Mouse (Mus musculus) brain, adult 2 months (tissue): ENCODE measurements at regions not wholly inside any gene's neighbourhood (a gene's known extent, or its start where the extent isn't known, plus 50 kb on each side); places are given as distances from the start of the nearest gene placed in this dataset.
"Not testable (repeated sequence)": the region's sequence is repeated elsewhere in the genome, so short reads cannot be mapped to it uniquely, and the experiment has no call there.

ENCODE experiments used
- DNase-seq: peaks from one replicate; pipeline ENCODE4 v3.0.0; 2011; ENCODE audit warnings: low read depth, low spot score

DNA sequence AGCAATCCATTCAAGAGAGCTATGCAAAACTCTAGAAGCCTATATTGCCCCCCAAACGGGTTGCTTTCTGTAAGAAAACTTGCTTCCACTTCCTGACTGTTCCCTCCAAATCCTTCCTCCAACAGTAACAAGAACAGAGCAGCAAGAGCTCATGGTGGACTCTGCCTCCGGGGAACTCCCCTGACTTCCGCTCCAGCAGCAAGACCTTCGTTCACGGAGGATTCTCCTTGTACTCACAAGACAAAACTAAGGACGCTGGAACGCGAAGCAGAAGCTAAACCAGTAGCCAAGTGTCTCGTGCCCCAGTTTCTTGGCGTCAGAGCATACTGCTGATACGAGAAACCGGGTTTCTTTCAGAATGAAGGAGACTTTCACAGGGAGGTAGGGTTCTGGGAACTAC, 50.7 kb downstream of the H2al2a start:
- peak; percentile 11 for DNase-seq

DNA sequence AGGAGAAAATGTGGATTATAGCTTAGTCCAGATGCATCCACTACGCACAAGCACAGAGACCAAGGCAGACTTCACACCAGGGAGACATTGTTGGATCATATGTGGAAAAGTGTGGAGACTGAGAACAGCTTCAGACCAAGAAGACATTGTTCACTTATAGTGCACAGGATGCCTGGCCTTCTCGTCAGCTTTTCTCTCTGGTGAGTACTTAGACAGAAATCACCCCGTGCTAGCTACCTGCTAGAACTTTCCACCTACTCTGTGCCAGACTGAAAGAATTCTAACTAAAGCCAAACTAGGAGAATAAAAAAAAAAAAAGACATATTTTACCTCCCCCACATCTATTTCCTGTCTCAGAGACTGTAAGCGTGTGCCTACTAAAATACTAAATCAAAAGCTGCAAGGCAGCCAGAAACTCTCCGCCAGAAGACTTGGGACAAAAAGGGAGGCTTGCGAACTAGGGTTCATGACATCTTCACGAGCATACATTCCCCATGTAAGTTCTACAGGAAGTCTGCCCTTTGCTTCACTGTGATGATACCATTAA, 51.3 kb downstream of the H2al2a start:
- peak; percentile 46 for DNase-seq

DNA sequence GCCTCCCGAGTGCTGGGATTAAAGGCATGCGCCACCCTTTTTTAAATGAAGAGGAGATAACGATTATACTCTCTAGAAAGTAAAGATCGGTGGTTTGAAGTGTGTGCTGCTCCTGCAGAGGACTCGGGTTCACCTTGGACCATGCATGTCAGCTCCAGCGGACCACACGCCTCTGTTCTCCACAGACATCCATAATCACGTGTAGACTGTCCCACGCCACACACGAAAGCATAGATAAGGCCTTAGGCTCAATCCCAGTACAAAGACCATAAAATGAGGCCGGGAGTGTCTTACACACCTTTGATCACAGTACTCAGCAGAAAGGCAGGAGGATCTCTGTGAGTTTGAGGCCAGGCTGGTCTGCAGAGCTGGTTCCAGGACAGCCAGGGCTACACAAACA, 53.3 kb downstream of the H2al2a start:
- DNase-seq = no peak

DNA sequence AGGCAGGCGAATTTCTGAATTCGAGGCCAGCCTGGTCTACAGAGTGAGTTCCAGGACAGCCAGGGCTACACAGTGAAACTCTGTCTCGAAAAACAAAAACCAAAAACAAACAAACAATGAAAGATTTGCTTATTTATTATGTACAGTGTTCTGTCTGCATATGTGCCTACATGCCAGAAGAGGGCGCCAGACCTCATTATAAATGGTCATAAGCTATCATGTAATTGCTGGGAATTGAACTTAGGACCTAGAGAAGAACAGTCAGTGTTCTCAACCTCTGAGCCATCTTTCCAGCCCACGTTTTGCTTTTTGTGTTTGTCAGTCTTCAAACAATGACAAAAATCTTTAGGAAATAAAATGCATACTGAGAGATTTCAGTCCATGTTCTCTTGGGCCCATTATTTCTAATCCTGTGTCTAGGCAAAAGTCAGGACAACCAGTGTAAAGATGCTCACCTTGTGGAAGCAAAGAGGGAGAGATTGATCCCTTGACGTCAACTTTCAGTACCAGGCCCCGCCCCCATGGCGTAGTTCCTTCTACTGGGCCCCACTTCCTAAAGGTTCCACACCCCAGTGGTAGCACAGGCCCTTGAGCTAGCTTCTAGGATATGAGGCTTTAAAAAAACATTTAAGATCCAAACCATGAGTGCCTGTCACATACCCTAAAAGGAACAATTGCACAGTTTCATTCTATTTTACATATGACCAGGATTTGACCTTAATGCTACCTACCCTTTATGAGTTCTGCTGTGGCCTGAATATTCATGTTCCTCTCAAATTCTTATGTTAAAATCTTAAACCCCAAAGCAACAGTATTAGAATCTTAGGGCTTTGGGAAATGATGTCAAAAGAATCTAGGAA, 54.0 kb downstream of the H2al2a start:
- DNase-seq = peak; percentile 36

DNA sequence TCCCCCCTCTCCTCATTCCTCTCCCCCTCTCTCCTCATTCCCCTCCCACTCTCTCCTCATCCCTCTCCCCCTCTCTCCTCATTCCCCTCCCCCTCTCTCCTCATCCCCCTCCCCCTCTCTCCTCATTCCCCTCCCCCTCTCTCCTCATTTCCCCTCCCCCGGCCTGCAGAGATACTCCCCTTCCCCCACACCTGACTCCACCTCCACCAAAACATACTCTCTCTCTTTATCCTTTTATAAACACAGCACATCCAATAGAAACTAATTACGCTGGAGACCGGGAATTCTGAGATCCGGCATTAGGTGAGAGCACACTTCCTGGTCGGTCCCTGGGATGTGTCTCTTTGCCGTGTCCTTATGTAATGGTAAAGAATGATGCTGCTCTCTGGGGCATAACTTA, 54.8 kb downstream of the H2al2a start:
- no peak for DNase-seq

DNA sequence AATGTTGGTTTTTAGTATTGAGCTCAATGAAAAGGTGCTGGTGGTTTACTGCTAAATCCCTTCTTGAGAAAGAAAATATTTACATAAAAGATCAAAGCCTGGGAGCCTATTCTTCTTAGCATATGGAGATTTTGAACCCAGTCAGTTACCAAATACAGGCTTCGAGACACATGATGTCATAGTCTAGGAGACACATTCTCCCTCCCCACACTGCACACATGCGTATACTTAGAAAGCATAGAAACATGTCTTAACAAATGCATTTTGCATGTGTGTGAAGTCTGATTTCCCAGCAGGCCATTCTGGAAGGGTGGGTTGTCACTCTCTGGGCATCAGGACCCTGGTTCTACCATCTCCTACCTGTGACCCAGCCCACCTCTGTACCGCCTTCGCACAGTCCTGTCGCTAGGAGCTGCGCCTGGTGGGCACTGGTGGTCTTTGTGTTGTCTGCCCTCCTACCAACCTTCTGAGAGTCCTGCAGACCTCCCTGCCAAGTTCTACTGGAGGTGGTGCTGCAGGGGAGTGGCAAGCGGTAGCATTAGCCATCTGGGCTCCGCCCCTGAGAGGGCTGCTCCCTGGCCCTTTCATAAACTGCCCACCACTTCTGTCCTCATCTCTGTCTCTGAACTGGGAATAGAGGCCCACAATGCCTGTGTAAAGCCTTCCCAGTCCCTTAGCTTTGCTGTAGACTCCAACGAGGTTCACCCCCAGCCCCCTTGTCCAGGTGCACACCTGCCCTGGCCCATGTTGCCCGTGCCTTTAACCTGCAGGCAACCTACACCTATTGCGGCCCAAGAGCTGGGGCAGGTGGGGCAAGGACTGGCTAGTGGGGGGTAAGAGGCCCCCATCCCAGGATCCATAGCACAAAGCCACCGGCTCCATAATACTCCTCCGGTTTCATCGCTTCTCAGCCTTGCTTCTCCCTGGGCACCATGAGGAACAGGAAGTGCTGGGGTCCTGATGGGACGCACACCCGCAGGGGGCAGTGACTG, 56.6 kb downstream of the H2al2a start:
- DNase-seq = not testable (repeated sequence)

DNA sequence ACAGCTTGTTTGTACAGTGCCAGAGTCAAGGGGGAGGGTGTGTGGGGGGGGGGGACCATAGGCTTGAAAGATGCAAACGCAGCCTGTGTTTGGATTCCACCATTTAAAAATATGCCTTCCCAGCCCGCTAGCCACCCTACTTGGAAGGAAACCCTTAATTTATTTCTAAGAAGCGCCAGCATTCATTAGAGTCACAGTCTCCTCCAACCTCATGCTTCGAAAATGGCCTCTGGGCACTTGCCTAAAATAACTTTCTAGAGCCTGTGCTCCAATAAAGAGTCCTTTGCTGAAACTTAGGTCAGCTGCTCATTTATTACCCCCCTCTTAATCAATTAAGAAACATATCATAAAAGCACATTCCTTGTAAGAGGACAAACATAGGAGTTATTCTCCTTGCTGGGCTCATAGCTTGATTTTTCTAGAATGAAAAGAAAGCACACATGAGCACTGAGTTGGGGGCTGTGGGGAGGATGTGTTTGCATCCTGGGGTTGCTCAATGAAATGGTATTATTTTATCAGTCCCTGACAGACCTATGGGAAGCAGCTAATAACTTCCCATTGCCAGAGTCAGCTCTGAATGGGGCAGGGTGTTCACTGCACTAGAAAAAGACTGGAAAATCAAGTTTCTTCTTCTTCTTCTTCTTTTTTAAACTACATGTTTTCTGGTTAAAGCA, 57.4 kb downstream of the H2al2a start:
- no peak for DNase-seq

DNA sequence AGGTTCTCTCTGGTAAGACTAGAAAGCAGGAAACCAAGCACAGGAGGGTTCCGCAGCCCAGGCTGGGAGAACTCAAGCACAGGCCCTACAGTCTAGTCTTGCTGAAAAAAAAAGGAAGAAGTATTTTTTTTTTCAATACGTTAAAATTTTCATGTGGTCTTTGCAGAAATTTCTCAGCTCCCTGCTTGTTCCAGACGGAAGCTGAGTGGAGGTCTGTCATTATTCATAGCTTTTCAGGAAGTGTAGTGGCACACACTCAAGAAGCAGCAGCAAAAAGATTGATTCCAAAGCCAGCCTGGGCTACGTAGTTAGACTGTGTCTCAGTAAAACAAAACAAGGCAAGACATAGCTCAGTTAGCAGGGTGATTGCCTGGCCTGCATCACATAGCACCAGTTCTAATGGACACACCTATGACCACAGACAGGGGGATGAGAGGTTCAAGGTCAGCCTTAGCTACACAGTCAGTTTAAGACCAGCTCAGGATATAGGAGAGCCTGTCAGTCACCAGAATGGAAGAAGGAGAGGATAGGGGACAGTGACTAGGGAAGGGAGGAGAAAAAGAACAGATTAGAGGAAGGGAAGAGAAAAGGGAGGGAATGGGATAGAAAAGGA, 60.1 kb downstream of the H2al2a start:
- DNase-seq = no peak

DNA sequence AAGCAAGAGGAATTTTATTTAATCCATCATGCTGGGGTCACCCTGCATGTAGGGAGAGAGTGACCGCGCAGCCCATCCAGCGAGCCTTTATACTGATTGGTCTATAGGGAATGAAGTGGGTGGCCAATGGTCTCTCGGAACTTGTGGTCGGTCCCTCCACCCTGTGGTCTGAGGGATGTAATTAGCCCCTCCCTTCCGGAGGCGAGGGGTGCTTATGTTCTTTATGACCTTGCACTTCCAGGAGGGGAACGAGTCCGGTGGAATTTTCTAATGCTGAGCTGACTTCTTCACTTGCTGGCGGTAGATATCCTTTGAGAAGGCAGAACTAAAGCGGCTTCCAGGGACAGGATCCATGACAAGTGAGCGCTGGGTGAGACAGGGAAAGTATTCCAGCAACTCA, 60.8 kb downstream of the H2al2a start:
- no peak for DNase-seq

DNA sequence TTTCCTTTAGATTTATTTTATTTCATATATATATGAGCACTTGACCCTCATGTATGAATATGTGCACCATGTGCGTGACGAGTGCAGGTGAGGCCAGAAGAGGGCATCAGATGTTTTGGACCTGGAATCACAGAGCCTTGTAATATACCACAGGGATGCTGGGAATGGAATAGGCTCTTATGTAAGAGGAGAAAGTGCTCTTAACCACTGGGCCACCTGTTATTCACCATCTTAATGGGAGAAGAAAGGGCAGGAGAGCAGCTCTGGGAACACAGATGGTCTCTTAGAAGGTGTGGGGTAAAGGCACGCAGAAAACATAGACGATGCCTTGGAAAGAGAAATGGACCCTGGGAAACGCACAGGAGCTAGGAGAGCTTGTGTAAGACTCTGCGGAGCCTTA, 61.3 kb downstream of the H2al2a start:
- DNase-seq = no peak

DNA sequence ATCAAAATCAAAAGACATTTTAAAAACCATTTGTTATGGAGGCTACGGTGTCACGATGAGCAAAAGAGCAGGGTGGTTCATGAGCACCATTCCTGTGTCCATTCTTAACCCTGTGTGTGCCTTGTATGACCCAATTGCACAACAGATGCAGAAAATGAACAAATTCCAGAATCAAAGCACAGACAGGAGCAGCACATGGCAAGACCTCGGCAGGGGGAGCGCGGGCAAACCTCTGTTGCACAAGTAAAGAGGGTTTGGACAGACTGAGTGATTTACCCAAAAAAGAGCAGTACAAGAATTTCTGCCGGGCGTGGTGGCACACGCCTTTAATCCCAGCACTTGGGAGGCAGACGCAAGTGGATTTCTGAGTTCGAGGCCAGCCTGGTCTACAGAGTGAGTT, 62.1 kb downstream of the H2al2a start:
- DNase-seq = no peak

DNA sequence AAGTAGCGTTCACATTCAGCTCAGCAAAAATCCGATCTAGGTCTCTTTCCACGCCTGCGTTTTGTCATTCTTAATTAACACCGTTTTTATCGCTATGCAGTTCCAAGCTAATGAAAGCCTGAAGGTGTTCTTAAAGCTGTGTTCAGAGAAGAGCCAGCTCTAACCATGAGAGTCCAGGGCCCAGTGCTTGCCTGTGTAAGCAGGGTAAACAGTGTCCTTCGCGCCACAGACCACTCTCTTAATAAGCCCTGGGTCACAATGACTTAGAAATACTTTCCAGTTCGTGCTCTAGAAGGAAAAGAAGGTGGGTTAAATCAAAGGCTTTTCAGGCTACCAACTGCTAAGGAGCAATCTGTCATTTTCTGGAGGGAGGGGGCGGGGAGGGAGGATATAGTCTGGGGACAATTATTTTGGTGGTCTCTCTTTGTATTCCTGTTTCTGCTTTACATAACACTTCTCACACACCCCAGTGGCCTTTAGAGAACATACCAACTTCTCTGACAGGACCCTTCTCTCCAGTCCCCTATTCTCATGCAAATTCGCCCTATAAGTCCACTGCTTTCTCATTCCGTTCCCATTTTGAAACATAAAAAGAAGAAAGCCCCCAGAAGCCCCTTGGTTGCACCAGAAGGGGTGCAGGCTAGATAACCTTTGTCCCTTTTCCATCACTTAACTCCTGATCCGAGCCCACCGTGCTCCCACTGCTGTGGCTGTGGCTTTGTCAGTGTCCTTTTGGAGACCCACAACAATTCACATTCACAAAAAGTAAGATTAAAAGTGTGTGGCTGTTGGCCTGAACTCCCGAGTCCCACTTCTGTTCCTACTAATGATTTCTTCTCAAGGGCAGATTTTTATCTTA, 63.6 kb downstream of the H2al2a start:
- no peak for DNase-seq

DNA sequence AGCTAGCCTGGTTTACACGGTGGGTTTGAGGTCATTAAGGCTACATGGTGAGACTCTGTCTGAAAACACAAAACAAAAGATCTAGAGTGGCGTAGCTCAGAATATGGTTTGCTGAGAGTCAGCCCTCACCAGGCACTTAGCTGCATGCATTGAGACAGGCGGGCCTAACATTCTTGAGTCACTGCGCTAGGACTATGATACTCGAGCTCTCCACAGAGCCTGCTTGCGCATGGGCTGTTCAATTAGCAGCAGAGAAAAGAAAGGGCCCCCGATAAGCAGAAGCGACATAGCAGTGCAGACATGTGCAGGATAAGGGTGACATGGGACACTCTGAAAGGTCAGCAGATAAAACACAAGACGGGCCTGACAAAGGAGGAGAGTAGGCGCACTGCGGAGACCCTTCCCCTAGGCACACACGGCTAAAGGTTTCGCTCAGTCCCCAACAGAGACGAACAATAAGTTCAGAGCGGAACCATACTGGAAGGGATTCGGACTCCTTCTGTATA, 64.3 kb downstream of the H2al2a start:
- DNase-seq = no peak

DNA sequence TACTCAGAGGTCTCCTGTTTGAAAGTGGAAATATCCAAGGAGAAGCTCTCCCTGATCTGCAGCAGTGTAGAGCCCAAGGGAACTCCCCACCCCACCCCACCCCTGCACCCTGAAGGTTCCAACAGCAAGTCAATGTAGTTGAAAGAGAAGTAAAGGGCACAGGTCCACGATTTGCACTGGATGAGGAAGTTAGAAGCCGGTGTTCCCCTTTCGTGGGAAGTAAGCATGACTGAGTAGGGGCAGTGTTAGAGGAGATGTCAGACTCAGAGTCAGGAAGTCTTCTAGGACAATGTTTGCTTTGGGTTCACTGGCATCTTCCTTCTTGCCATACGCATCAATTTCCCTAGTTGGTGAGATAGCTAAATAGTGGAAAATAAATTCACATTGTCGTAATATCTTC, 64.9 kb downstream of the H2al2a start:
- DNase-seq = no peak

DNA sequence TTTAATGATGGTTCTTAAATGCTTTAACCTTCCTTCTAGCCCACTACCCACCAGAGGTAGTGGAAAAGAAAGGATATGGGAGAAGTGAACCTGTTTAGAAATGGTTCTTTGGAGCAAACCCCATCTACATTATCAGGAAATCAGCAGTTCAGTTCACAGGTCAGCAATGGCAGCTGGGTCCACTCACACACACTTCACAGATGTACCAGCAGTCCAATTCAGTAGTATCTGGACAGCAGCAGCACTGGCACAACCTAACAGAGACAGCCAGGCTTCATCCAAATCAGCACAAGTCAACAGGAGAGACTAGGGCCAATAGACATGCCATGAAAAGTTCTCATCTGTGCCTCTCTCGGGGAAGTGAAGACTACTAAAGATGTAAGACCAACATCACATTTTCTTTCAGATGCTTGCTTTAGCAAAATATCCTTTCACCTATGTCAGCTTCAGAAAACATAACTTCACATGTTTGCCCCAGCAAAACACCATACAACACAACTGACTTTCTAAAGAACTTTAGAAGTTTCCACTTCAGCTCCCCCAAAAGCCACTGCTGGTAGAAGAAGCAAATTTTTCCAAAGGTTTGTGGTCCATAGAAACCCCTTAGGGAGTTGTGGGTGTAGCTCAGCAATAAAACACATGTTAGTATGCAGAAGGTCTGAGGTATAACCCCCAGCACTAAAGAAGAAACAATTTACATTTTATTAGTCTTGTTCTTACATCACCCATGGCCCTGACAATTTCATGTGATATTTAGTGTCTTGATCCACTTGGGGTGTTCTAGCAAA, 77.7 kb downstream of the H2al2a start:
- no peak for DNase-seq

DNA sequence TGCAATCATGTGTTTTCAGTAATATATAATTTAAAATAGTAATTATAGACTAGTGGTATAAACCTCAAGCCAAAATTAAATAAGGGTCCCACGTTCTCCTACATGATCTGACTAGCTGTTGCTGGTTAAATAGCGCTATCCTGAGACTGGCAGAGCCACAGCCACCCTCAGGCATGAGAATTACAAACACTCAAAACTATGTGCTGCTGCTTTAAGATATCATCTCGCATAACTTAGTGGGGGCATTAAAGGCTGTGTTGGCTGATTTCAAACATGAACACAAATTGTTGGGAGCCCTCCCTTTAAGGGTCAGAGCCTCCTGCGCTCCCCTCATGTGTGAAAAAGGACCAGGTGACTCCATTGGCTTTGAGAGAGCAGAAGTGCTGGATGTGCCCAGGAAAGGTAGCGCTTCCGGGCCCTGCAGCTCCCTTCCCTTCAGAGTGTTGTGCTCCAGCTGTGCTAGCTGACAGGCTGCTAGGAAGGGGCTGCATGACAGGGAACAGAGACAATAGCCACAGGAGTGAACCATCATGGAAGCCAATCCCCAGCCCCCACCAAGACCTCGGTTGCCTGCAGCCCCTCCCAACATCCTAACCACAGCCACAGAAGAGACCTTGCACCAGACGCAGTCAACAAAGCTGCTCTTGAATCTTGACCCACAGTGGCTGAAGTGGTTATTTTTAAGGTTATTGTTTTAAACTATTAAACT, 79.4 kb downstream of the H2al2a start:
- DNase-seq = no peak

DNA sequence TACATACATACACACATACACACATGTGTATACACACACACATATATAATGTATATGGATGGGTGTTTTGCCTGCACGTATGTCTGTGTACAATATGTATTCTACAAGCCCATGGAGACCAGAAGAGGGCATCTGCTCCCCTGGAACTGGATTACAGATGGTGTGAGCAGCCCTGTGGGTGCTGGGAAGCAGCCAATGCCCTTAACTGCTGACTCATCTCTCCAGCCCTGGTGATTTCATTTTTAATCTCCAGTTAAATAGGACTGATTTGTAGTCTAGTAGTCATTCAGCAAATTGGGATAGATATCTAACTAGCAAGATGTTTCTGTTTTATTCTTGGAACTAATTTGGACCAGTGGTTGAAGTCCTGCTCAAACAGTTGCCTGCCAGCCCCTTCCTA, 94.1 kb downstream of the H2al2a start:
- DNase-seq = peak; percentile 53

DNA sequence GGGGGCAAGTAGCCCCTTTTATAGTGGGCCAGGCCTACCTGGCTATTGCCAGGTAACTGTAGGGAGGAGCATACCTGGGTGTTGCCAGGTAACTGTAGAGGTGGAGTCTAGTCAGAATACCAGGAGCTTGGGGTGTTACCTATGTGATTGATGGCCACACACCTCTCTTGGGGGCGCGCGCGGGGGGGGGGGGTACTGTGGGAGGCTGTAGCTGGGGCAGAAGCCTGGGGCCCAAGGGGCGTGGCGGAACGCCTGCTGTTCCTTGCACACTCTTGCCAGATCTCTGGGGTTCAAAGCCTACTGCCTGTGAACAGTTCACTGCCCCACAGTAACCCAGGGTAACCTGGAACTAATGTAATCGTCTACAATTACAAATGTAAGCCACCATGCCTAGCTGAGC, 96.6 kb downstream of the H2al2a start:
- DNase-seq = no peak

DNA sequence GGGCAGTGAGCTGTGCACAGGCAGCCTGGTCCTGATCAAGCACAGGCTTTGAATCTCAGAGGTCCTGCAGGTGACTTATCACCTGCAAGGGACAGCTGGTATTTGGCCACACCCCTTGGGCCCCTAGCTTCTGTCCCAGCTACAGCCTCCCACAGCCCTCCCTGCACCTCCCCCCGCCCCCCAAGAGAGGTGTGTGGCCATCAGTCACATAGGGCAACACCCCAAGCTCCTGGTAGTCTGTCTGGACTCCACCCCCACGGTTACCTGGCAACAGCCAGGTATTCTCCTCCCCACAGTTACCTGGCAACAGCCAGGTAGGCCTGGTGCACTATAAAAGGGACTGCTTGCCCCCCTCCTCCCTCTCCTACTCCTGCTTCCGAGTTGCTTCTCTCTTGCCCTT, 98.0 kb downstream of the H2al2a start:
- no peak for DNase-seq
